Mouse (Mus musculus): Measurements from ENCODE around the gene 5730409E04Rik. TPM values are rescaled to one million over a fixed set of nuclear protein-coding genes. Genes with fewer than 3 reads are reported as not detected.

The 5730409E04Rik gene
- total and polyA plus RNA-seq, 3 experiments: 4.1 to 8.1 (median 5.8) TPM

- in situ Hi-C loops (cut with MboI; ENCODE audit: low pct_ligation_motif_present, low pct_unique_long_range_greater_than_20kb, low sequenced_read_pairs): no loop called here
Observed at GRCm38 (mm10) chr4:126569783-126570182, 39.8 kb upstream of the 5730409E04Rik start.

GRCm38 (mm10) chr4:126576281-126576680 is 33.3 kb upstream of the 5730409E04Rik start:
- no peak overlapping the region for H3K4me3 ChIP-seq (replicated peaks in 1 of 3; ENCODE audit: low read depth in 2 of 3, low read length in 2 of 3, poor library complexity in 1 of 3)
- H3K9ac ChIP-seq (ENCODE audit: insufficient read depth, low read depth): no peak overlapping the region
- no peak overlapping the region for H3K27ac ChIP-seq (ENCODE audit: insufficient read depth, low read depth)
- H3K4me1 ChIP-seq (ENCODE audit: control insufficient read depth in 1 of 2, insufficient read depth in 2 of 2): no peaks in the 10 kb centered on the region
- H3K79me2 ChIP-seq (replicated peaks; ENCODE audit: control insufficient read depth, extremely low read depth, insufficient read depth, poor library complexity, severe bottlenecking): no peaks in the 10 kb centered on the region
- H3K9me3 ChIP-seq (replicated peaks; ENCODE audit: low read length): peaks cover 11% of the 10 kb centered on the region
- no peaks in the 10 kb centered on the region for H3K27me3 ChIP-seq (replicated peaks)
- H3K36me3 ChIP-seq (replicated peaks in 1 of 2; ENCODE audit: control insufficient read depth in 1 of 2, insufficient read depth in 1 of 2, low read length in 1 of 2): peaks cover 82 to 99% of the 10 kb centered on the region in 2 experiments
- no peak overlapping the region for H3K4me2 ChIP-seq (ENCODE audit: insufficient read depth, low read depth, poor library complexity, severe bottlenecking)
- dilution Hi-C loops (cut with MboI; ENCODE audit: extremely low pct_ligation_motif_present, extremely low pct_unique_long_range_greater_than_20kb, low sequenced_read_pairs): no loop called here
- TF ChIP-seq NELFE (IDR thresholded peaks at IDR 0.05; ENCODE audit: low read depth, low read length) (no peak), NRF1 (IDR thresholded peaks at IDR 0.05; ENCODE audit: low read depth, low read length) (no peak), E2F4 (IDR thresholded peaks at IDR 0.05; ENCODE audit: insufficient replicate concordance, low read depth, low read length) (no peak), HCFC1 (IDR thresholded peaks at IDR 0.05; ENCODE audit: low read depth, low read length) (no peak), IRF4 (IDR thresholded peaks at IDR 0.05; ENCODE audit: low read depth, low read length) (no peak), MAFK (IDR thresholded peaks at IDR 0.05; ENCODE audit: insufficient replicate concordance, low read length) (no peak)
- DNase-seq (ENCODE audit: extremely low read depth): no peak
- in situ Hi-C loops (cut with MboI; ENCODE audit: low pct_ligation_motif_present, low pct_unique_long_range_greater_than_20kb, low sequenced_read_pairs): no loop called here

More at GRCm38 (mm10) chr4:126569783-126570182, 39.8 kb upstream of the 5730409E04Rik start:
- peaks cover 70 to 95% of the 10 kb centered on the region in 2 experiments for H3K36me3 ChIP-seq (replicated peaks in 1 of 2; ENCODE audit: control insufficient read depth in 1 of 2, insufficient read depth in 1 of 2, low read length in 1 of 2)
- no peak overlapping the region for H3K4me2 ChIP-seq (ENCODE audit: insufficient read depth, low read depth, poor library complexity, severe bottlenecking)
- H3K9ac ChIP-seq (ENCODE audit: insufficient read depth, low read depth): no peak overlapping the region
- no peak overlapping the region for H3K27ac ChIP-seq (ENCODE audit: insufficient read depth, low read depth)
- H3K79me2 ChIP-seq (replicated peaks; ENCODE audit: control insufficient read depth, extremely low read depth, insufficient read depth, poor library complexity, severe bottlenecking): peaks cover 9% of the 10 kb centered on the region; the same call in 1 of the 2 replicates
- dilution Hi-C loops (cut with MboI; ENCODE audit: extremely low pct_ligation_motif_present, extremely low pct_unique_long_range_greater_than_20kb, low sequenced_read_pairs): no loop called here
- peaks cover 10% of the 10 kb centered on the region for H3K9me3 ChIP-seq (replicated peaks; ENCODE audit: low read length)
- no peaks in the 10 kb centered on the region for H3K27me3 ChIP-seq (replicated peaks)
- no peak overlapping the region for H3K4me3 ChIP-seq (replicated peaks in 1 of 3; ENCODE audit: low read depth in 2 of 3, low read length in 2 of 3, poor library complexity in 1 of 3)
- DNase-seq (ENCODE audit: extremely low read depth): no peak
- peaks cover 0 to 2% of the 10 kb centered on the region in 2 experiments; a peak in 1 of 4 replicates for H3K4me1 ChIP-seq (ENCODE audit: control insufficient read depth in 1 of 2, insufficient read depth in 2 of 2)
- no peak for TF ChIP-seq HCFC1 (IDR thresholded peaks at IDR 0.05; ENCODE audit: low read depth, low read length)
- no peak for TF ChIP-seq KAT2A (IDR thresholded peaks at IDR 0.05; ENCODE audit: insufficient replicate concordance, low read length)

GRCm38 (mm10) chr4:126577920-126578319 is 31.7 kb upstream of the 5730409E04Rik start:
- H3K36me3 ChIP-seq (replicated peaks in 1 of 2; ENCODE audit: control insufficient read depth in 1 of 2, insufficient read depth in 1 of 2, low read length in 1 of 2): peaks cover 77 to 97% of the 10 kb centered on the region in 2 experiments
- in situ Hi-C loops (cut with MboI; ENCODE audit: low pct_ligation_motif_present, low pct_unique_long_range_greater_than_20kb, low sequenced_read_pairs): no loop called here
- H3K4me3 ChIP-seq (replicated peaks in 1 of 3; ENCODE audit: low read depth in 2 of 3, low read length in 2 of 3, poor library complexity in 1 of 3): no peak overlapping the region
- H3K27ac ChIP-seq (ENCODE audit: insufficient read depth, low read depth): no peak overlapping the region
- H3K9me3 ChIP-seq (replicated peaks; ENCODE audit: low read length): peaks cover 11% of the 10 kb centered on the region
- no peak for DNase-seq (ENCODE audit: extremely low read depth)
- H3K27me3 ChIP-seq (replicated peaks): no peaks in the 10 kb centered on the region
- H3K9ac ChIP-seq (ENCODE audit: insufficient read depth, low read depth): no peak overlapping the region
- TF ChIP-seq USF2 (conservative IDR thresholded peaks at IDR 0.05; ENCODE audit: low read depth, low read length) (no peak), SIN3A (IDR thresholded peaks at IDR 0.05; ENCODE audit: low read length) (no peak), ZNF384 (IDR thresholded peaks at IDR 0.05; ENCODE audit: low read depth, low read length) (no peak), CHD1 (IDR thresholded peaks at IDR 0.05; ENCODE audit: low read depth, low read length) (no peak), MYC (IDR thresholded peaks at IDR 0.05; ENCODE audit: low read depth, low read length) (no peak), MEF2A (IDR thresholded peaks at IDR 0.05; ENCODE audit: borderline replicate concordance, low read depth, low read length) (no peak), MAZ (IDR thresholded peaks at IDR 0.05; ENCODE audit: low read depth, low read length) (no peak), RAD21 (IDR thresholded peaks at IDR 0.05; ENCODE audit: low read depth, low read length) (no peak), ZKSCAN1 (IDR thresholded peaks at IDR 0.05; ENCODE audit: borderline replicate concordance, low read depth, low read length) (no peak), BHLHE40 (IDR thresholded peaks at IDR 0.05; ENCODE audit: low read depth, low read length) (no peak)
- H3K4me1 ChIP-seq (ENCODE audit: control insufficient read depth in 1 of 2, insufficient read depth in 2 of 2): no peaks in the 10 kb centered on the region
- no peak overlapping the region for H3K4me2 ChIP-seq (ENCODE audit: insufficient read depth, low read depth, poor library complexity, severe bottlenecking)
- H3K79me2 ChIP-seq (replicated peaks; ENCODE audit: control insufficient read depth, extremely low read depth, insufficient read depth, poor library complexity, severe bottlenecking): no peaks in the 10 kb centered on the region
- dilution Hi-C loops (cut with MboI; ENCODE audit: extremely low pct_ligation_motif_present, extremely low pct_unique_long_range_greater_than_20kb, low sequenced_read_pairs): no loop called here
